Mouse (Mus musculus): Measurements from ENCODE around the gene Dhfr. TPM values are rescaled to one million over a fixed set of nuclear protein-coding genes. Genes with fewer than 3 reads are reported as not detected.
A peak's percentile ranks its signal among the peaks of the same experiment; 100 is the strongest.

Gene Dhfr
- polyA plus RNA-seq, 1 experiment from 2014 or later = 15.9 TPM

GRCm38 (mm10) chr13:92387367-92387766 lies 32.8 kb downstream of the Dhfr start:
- WGBS (ENCODE audit: insufficient replicate concordance) = 44% methylated on average over 3 of the region's 3 CpGs
- ATAC-seq (ENCODE audit: insufficient read depth) = no peak

GRCm38 (mm10) chr13:92393047-92393661 lies 38.6 kb downstream of the Dhfr start:
- H3K9ac ChIP-seq = no peak overlapping the region
- H3K27me3 ChIP-seq = no peaks in the 10 kb centered on the region
- H3K36me3 ChIP-seq (replicated peaks) = no peaks in the 10 kb centered on the region
- no peak for ATAC-seq (ENCODE audit: insufficient read depth)
- H3K9me3 ChIP-seq (replicated peaks) = no peaks in the 10 kb centered on the region
- WGBS (ENCODE audit: insufficient replicate concordance) = 78% methylated on average over 12 of the region's 12 CpGs
- no peaks in the 10 kb centered on the region for H3K4me1 ChIP-seq (replicated peaks)
- no peak overlapping the region for H3K4me3 ChIP-seq (replicated peaks)
- H3K27ac ChIP-seq (replicated peaks) = no peak overlapping the region
- H3K4me2 ChIP-seq = no peak overlapping the region

More at GRCm38 (mm10) chr13:92387367-92387766, 32.8 kb downstream of the Dhfr start:
- Histone ChIP-seq H3K4me2 (no peak overlapping the region), H3K27ac (replicated peaks) (no peak overlapping the region), H3K4me1 (replicated peaks) (no peaks in the 10 kb centered on the region), H3K27me3 (no peaks in the 10 kb centered on the region), H3K9ac (no peak overlapping the region), H3K4me3 (replicated peaks) (no peak overlapping the region), H3K36me3 (replicated peaks) (peaks cover 33% of the 10 kb centered on the region), H3K9me3 (replicated peaks) (no peaks in the 10 kb centered on the region)

GRCm38 (mm10) chr13:92398491-92399384 lies 44.2 kb downstream of the Dhfr start:
- no peak for ATAC-seq (ENCODE audit: insufficient read depth)
- Histone ChIP-seq H3K27ac (replicated peaks) (no peak overlapping the region), H3K4me1 (replicated peaks) (no peaks in the 10 kb centered on the region), H3K4me3 (replicated peaks) (no peak overlapping the region), H3K9ac (no peak overlapping the region), H3K4me2 (no peak overlapping the region), H3K36me3 (replicated peaks) (no peaks in the 10 kb centered on the region), H3K9me3 (replicated peaks) (no peaks in the 10 kb centered on the region), H3K27me3 (no peaks in the 10 kb centered on the region)
- WGBS (ENCODE audit: insufficient replicate concordance) = 63% methylated on average over 11 of the region's 11 CpGs

GRCm38 (mm10) chr13:92402063-92402462 lies 47.5 kb downstream of the Dhfr start:
- no peaks in the 10 kb centered on the region for H3K4me1 ChIP-seq (replicated peaks)
- no peak overlapping the region for H3K9ac ChIP-seq
- no peak overlapping the region for H3K4me2 ChIP-seq
- H3K4me3 ChIP-seq (replicated peaks) = no peak overlapping the region
- no peaks in the 10 kb centered on the region for H3K36me3 ChIP-seq (replicated peaks)
- no peaks in the 10 kb centered on the region for H3K27me3 ChIP-seq
- ATAC-seq (ENCODE audit: insufficient read depth) = no peak
- H3K27ac ChIP-seq (replicated peaks) = no peak overlapping the region
- 26% methylated on average over 2 of the region's 2 CpGs for WGBS (ENCODE audit: insufficient replicate concordance)
- H3K9me3 ChIP-seq (replicated peaks) = no peaks in the 10 kb centered on the region

- H3K36me3 ChIP-seq (replicated peaks) = no peaks in the 10 kb centered on the region
- H3K27ac ChIP-seq (replicated peaks) = no peak overlapping the region
- H3K4me3 ChIP-seq (replicated peaks) = no peak overlapping the region
- no peaks in the 10 kb centered on the region for H3K4me1 ChIP-seq (replicated peaks)
- no peak for ATAC-seq (ENCODE audit: insufficient read depth)
- H3K9me3 ChIP-seq (replicated peaks) = no peaks in the 10 kb centered on the region
- 55% methylated on average over 3 of the region's 3 CpGs for WGBS (ENCODE audit: insufficient replicate concordance)
- no peak overlapping the region for H3K4me2 ChIP-seq
- no peaks in the 10 kb centered on the region for H3K27me3 ChIP-seq
- H3K9ac ChIP-seq = no peak overlapping the region
Observed at GRCm38 (mm10) chr13:92403496-92403895, 49.0 kb downstream of the Dhfr start.

- no peak for ATAC-seq (ENCODE audit: insufficient read depth)
- H3K4me2 ChIP-seq = no peak overlapping the region
- no peaks in the 10 kb centered on the region for H3K27me3 ChIP-seq
- no peak overlapping the region for H3K4me3 ChIP-seq (replicated peaks)
- 81% methylated on average over 2 of the region's 2 CpGs for WGBS (ENCODE audit: insufficient replicate concordance)
- H3K9me3 ChIP-seq (replicated peaks) = no peaks in the 10 kb centered on the region
- H3K9ac ChIP-seq = no peak overlapping the region
- H3K4me1 ChIP-seq (replicated peaks) = no peaks in the 10 kb centered on the region
- no peak overlapping the region for H3K27ac ChIP-seq (replicated peaks)
- no peaks in the 10 kb centered on the region for H3K36me3 ChIP-seq (replicated peaks)
Observed at GRCm38 (mm10) chr13:92410486-92410885, 56.0 kb downstream of the Dhfr start.

GRCm38 (mm10) chr13:92419630-92420029 lies 65.1 kb downstream of the Dhfr start:
- WGBS (ENCODE audit: insufficient replicate concordance) = 58% methylated on average over 11 of the region's 11 CpGs
- no peak for ATAC-seq (ENCODE audit: insufficient read depth)

GRCm38 (mm10) chr13:92423711-92424110 lies 69.2 kb downstream of the Dhfr start:
- Histone ChIP-seq H3K4me3 (replicated peaks) (no peak overlapping the region), H3K9ac (no peak overlapping the region), H3K4me2 (no peak overlapping the region), H3K27ac (replicated peaks) (no peak overlapping the region), H3K27me3 (peaks cover 70% of the 10 kb centered on the region), H3K36me3 (replicated peaks) (no peaks in the 10 kb centered on the region), H3K4me1 (replicated peaks) (0 out of 2 replicates have a peak, but pooled peaks cover 6% of the 10 kb centered on the region), H3K9me3 (replicated peaks) (no peaks in the 10 kb centered on the region)
- 36% methylated on average over 3 of the region's 3 CpGs for WGBS (ENCODE audit: insufficient replicate concordance)
- no peak for ATAC-seq (ENCODE audit: insufficient read depth)

More at GRCm38 (mm10) chr13:92419630-92420029, 65.1 kb downstream of the Dhfr start:
- Histone ChIP-seq H3K27ac (replicated peaks) (no peak overlapping the region), H3K4me1 (replicated peaks) (no peaks in the 10 kb centered on the region), H3K36me3 (replicated peaks) (no peaks in the 10 kb centered on the region), H3K4me2 (no peak overlapping the region), H3K27me3 (peaks cover 29% of the 10 kb centered on the region), H3K9me3 (replicated peaks) (no peaks in the 10 kb centered on the region), H3K9ac (no peak overlapping the region), H3K4me3 (replicated peaks) (no peak overlapping the region)

GRCm38 (mm10) chr13:92425758-92426264 lies 71.3 kb downstream of the Dhfr start, which contains the start of gene Ankrd34b:
Gene Ankrd34b (plus strand): TSS chr13:92425896.
- H3K4me3 ChIP-seq (replicated peaks) = peak within 1 kb of the TSS; percentile 39
- under 1% methylated on average over 54 of the region's 54 CpGs for WGBS (ENCODE audit: insufficient replicate concordance)
- H3K9me3 ChIP-seq (replicated peaks) = no peaks in the 10 kb centered on the region
- H3K9ac ChIP-seq = no peak within 1 kb of the TSS
- 0 out of 2 replicates have a peak, but pooled peaks cover 6% of the 10 kb centered on the region for H3K4me1 ChIP-seq (replicated peaks)
- ATAC-seq (ENCODE audit: insufficient read depth) = no peak
- H3K36me3 ChIP-seq (replicated peaks) = no peaks in the 10 kb centered on the region
- H3K4me2 ChIP-seq = peak within 1 kb of the TSS; percentile 62
- H3K27ac ChIP-seq (replicated peaks) = no peak within 1 kb of the TSS
- H3K27me3 ChIP-seq = peaks cover 77% of the 10 kb centered on the region

GRCm38 (mm10) chr13:92426294-92427051 lies 71.9 kb downstream of the Dhfr start:
- no peak for ATAC-seq (ENCODE audit: insufficient read depth)
- 0 out of 2 replicates have a peak, but pooled peaks cover 6% of the 10 kb centered on the region for H3K4me1 ChIP-seq (replicated peaks)
- peaks cover 77% of the 10 kb centered on the region for H3K27me3 ChIP-seq
- no peaks in the 10 kb centered on the region for H3K9me3 ChIP-seq (replicated peaks)
- peak overlapping the region; percentile 39 for H3K4me3 ChIP-seq (replicated peaks)
- peak overlapping the region; percentile 62 for H3K4me2 ChIP-seq
- no peak overlapping the region for H3K27ac ChIP-seq (replicated peaks)
- 1% methylated on average over 84 of the region's 92 CpGs for WGBS (ENCODE audit: insufficient replicate concordance)
- H3K9ac ChIP-seq = no peak overlapping the region
- H3K36me3 ChIP-seq (replicated peaks) = no peaks in the 10 kb centered on the region
